Mouse (Mus musculus) stomach, embryonic 16.5 days (tissue): ENCODE measurements around the gene Pde11a. TPM values are rescaled to one million over a fixed set of nuclear protein-coding genes. Genes with fewer than 3 reads are reported as not detected.
A peak's percentile ranks its signal among the peaks of the same experiment; 100 is the strongest.
"Not testable (repeated sequence)": the region's sequence is repeated elsewhere in the genome, so short reads cannot be mapped to it uniquely, and the experiment has no call there.

Experiments used
- ATAC-seq: fragments of 200-750 bp; cut with Nextera tagmentation; 2 replicates; pipeline ENCODE4 v1.8.0; 2017; ENCODE audit warnings: moderate number of reproducible peaks, moderate TSS enrichment; ENCODE audit not compliant: insufficient read depth, low FRiP score
- H3K27ac ChIP-seq: fragments of 300-500 bp; sonication (generic); 2 replicates; pipeline ENCODE4 v1.5.1; 2014; ENCODE audit warnings: low read length
- H3K27me3 ChIP-seq: fragments of 300-500 bp; sonication (generic); 2 replicates; pipeline ENCODE4 v1.6.1; 2014; ENCODE audit warnings: low read length, control low read depth, mixed read lengths; ENCODE audit not compliant: control insufficient read depth, insufficient read depth
- H3K36me3 ChIP-seq: fragments of 300-500 bp; sonication (generic); 2 replicates; pipeline ENCODE4 v1.6.1; 2014; ENCODE audit warnings: low read length; ENCODE audit not compliant: control insufficient read depth, insufficient read depth
- H3K4me1 ChIP-seq: fragments of 300-500 bp; sonication (generic); 2 replicates; pipeline ENCODE4 v1.6.1; 2014; ENCODE audit warnings: low read length, control low read depth, mixed read lengths; ENCODE audit not compliant: control insufficient read depth, insufficient read depth
- H3K4me2 ChIP-seq: fragments of 300-500 bp; sonication (generic); 2 replicates; pipeline ENCODE4 v1.6.1; 2014; ENCODE audit warnings: low read depth, low read length, mixed read lengths
- H3K4me3 ChIP-seq: fragments of 300-500 bp; sonication (generic); replicated peaks from 2 replicates; pipeline ENCODE4 v1.5.1; 2014; ENCODE audit warnings: mild to moderate bottlenecking, low read length
- H3K9ac ChIP-seq: fragments of 300-500 bp; sonication (generic); 2 replicates; pipeline ENCODE4 v1.6.1; 2014; ENCODE audit warnings: low read length
- H3K9me3 ChIP-seq: fragments of 300-500 bp; sonication (generic); replicated peaks from 2 replicates; pipeline ENCODE4 v1.6.1; 2016; ENCODE audit warnings: low read length, control low read depth; ENCODE audit not compliant: control insufficient read depth
- WGBS: fragments of 180-500 bp; shearing (Covaris S2); extraction: QIAGEN DNeasy Blood & Tissue Kit; methylation state at CpG from one replicate; pipeline ENCODE4 v1.1.7; 2014; 5-methylcytosine and 5-hydroxymethylcytosine counted together
- polyA plus RNA-seq: library from polyadenylated mRNA; unstranded; fragments of >200 nt; fragmentation: Nextera tagmentation; extraction: Ambion mirVana; gene quantifications from 2 replicates; pipeline ENCODE4 v1.2.1, GENCODE M21; 2015

The Pde11a gene
- polyA plus RNA-seq, 1 experiment from 2014 or later, result 0.08 TPM

GRCm38 (mm10) chr2:75982626-75983025 lies 355.9 kb downstream of the Pde11a start:
- H3K4me1 ChIP-seq, result peaks cover under 1% of the 10 kb centered on the region
- H3K9me3 ChIP-seq, result no peaks in the 10 kb centered on the region
- no peak overlapping the region for H3K4me2 ChIP-seq
- ATAC-seq, result no peak
- H3K27ac ChIP-seq, result no peak overlapping the region
- no peaks in the 10 kb centered on the region for H3K36me3 ChIP-seq
- no peaks in the 10 kb centered on the region for H3K27me3 ChIP-seq
- H3K4me3 ChIP-seq, result no peak overlapping the region
- 99% methylated on average over 4 of the region's 4 CpGs for WGBS
- no peak overlapping the region for H3K9ac ChIP-seq

- under 1% methylated on average over 31 of the region's 34 CpGs for WGBS
Measured at GRCm38 (mm10) chr2:75981440-75982081, 357.0 kb downstream of the Pde11a start, which contains the start of gene Ttc30a1. Gene Ttc30a1 (minus strand): TSS chr2:75981967.

GRCm38 (mm10) chr2:75980933-75981439 lies 357.6 kb downstream of the Pde11a start:
- H3K4me2 ChIP-seq, result peak overlapping the region; percentile 62
- H3K4me3 ChIP-seq, result peak overlapping the region; percentile 60
- 94% methylated on average over 13 of the region's 13 CpGs for WGBS
- not testable (repeated sequence) for H3K36me3 ChIP-seq, ATAC-seq, H3K27ac ChIP-seq, H3K4me1 ChIP-seq, H3K27me3 ChIP-seq, H3K9me3 ChIP-seq
- peak overlapping the region; percentile 68; the same call in 1 of the 2 replicates for H3K9ac ChIP-seq

More at GRCm38 (mm10) chr2:75981440-75982081, 357.0 kb downstream of the Pde11a start, which contains the start of gene Ttc30a1:
- not testable (repeated sequence) for H3K27ac ChIP-seq, H3K27me3 ChIP-seq, H3K9me3 ChIP-seq, H3K4me1 ChIP-seq, H3K36me3 ChIP-seq
- Histone ChIP-seq H3K4me2 (peak within 1 kb of the TSS; percentile 62), H3K4me3 (peak within 1 kb of the TSS; percentile 60), H3K9ac (peak within 1 kb of the TSS; percentile 68)
- peak; percentile 73; the same call in 1 of the 2 replicates for ATAC-seq

- not testable (repeated sequence) for ATAC-seq, H3K9ac ChIP-seq
- WGBS, result 31% methylated on average over 20 of the region's 24 CpGs
Measured at GRCm38 (mm10) chr2:75977752-75978368, 360.7 kb downstream of the Pde11a start, which contains the start of gene Ttc30a2. Gene Ttc30a2 (minus strand): TSS chr2:75978170.

GRCm38 (mm10) chr2:75976070-75976469 lies 362.5 kb downstream of the Pde11a start:
- H3K9ac ChIP-seq, H3K9me3 ChIP-seq, H3K27me3 ChIP-seq, ATAC-seq, H3K36me3 ChIP-seq, H3K4me2 ChIP-seq, H3K4me1 ChIP-seq, H3K27ac ChIP-seq, H3K4me3 ChIP-seq: not testable (repeated sequence)
- WGBS, result 86% methylated on average over 2 of the region's 2 CpGs

More at GRCm38 (mm10) chr2:75977752-75978368, 360.7 kb downstream of the Pde11a start, which contains the start of gene Ttc30a2:
- H3K4me1 ChIP-seq, H3K4me3 ChIP-seq, H3K36me3 ChIP-seq, H3K9me3 ChIP-seq, H3K27ac ChIP-seq, H3K27me3 ChIP-seq, H3K4me2 ChIP-seq: not testable (repeated sequence)

GRCm38 (mm10) chr2:75974131-75974530 lies 364.4 kb downstream of the Pde11a start:
- WGBS, result 61% methylated on average over 9 of the region's 9 CpGs
- H3K9ac ChIP-seq, result no peak overlapping the region
- no peaks in the 10 kb centered on the region for H3K9me3 ChIP-seq
- no peak for ATAC-seq
- no peak overlapping the region for H3K4me2 ChIP-seq
- no peaks in the 10 kb centered on the region for H3K27me3 ChIP-seq
- H3K36me3 ChIP-seq, result no peaks in the 10 kb centered on the region
- H3K4me1 ChIP-seq, result no peaks in the 10 kb centered on the region
- H3K4me3 ChIP-seq, result no peak overlapping the region
- H3K27ac ChIP-seq, result no peak overlapping the region

GRCm38 (mm10) chr2:75964972-75965371 lies 373.6 kb downstream of the Pde11a start:
- Histone ChIP-seq H3K4me2 (peak overlapping the region; percentile 58), H3K36me3 (no peaks in the 10 kb centered on the region), H3K27ac (no peak overlapping the region), H3K4me1 (peaks cover 26% of the 10 kb centered on the region), H3K9ac (peak overlapping the region; percentile 31), H3K27me3 (no peaks in the 10 kb centered on the region), H3K4me3 (peak overlapping the region; percentile 22), H3K9me3 (no peaks in the 10 kb centered on the region)
- WGBS, result 18% methylated on average over 5 of the region's 5 CpGs
- no peak for ATAC-seq

- Histone ChIP-seq H3K9ac (peak overlapping the region; percentile 31), H3K9me3 (no peaks in the 10 kb centered on the region), H3K27me3 (no peaks in the 10 kb centered on the region), H3K4me2 (peak overlapping the region; percentile 58), H3K4me3 (peak overlapping the region; percentile 22), H3K36me3 (no peaks in the 10 kb centered on the region), H3K4me1 (peaks cover 30% of the 10 kb centered on the region), H3K27ac (peak overlapping the region; percentile 41; the same call in 1 of the 2 replicates)
- ATAC-seq, result peak; percentile 65
- 12% methylated on average over 14 of the region's 14 CpGs for WGBS
Measured at GRCm38 (mm10) chr2:75964512-75964911, 374.1 kb downstream of the Pde11a start.

- no peaks in the 10 kb centered on the region for H3K9me3 ChIP-seq
- peak overlapping the region; percentile 22; the same call in 1 of the 2 replicates for H3K4me3 ChIP-seq
- no peaks in the 10 kb centered on the region for H3K27me3 ChIP-seq
- ATAC-seq, result no peak
- H3K27ac ChIP-seq, result 0 out of 2 replicates have a peak overlapping the region, but pooled peaks have one; percentile 41
- peak overlapping the region; percentile 58 for H3K4me2 ChIP-seq
- H3K9ac ChIP-seq, result no peak overlapping the region
- H3K4me1 ChIP-seq, result peaks cover 33% of the 10 kb centered on the region
- WGBS, result 60% methylated on average over 5 of the region's 5 CpGs
- H3K36me3 ChIP-seq, result no peaks in the 10 kb centered on the region
Measured at GRCm38 (mm10) chr2:75964051-75964450, 374.5 kb downstream of the Pde11a start.
